10 mouse cellular contexts compared by ENCODE assay signal in the genomic region with DNA sequence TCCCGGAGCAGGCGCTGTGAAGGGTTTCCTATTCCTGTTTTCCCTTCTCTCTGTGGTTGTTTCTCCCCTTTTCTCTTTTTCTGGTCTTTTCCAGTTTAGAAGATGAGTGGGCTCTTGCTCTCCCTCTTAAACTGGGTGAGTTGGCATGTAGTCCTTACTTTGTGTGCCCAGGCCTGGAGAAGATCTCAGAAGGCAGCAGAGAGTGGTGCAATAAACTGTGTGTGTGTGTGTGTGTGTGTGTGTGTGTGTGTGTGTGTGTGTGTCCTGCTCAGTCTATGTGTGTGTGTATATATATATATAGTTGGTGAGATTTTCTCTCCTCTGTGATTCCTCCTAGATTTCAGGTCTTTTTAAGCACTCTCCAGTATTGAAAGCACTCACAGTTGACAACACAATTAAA. TPM values are rescaled to one million over a fixed set of nuclear protein-coding genes. Genes with fewer than 3 reads are reported as not detected.
DNase-seq lines count a peak whose midpoint lies in the region; ATAC-seq lines count a peak whose summit lies in the region.
"Had no signal": no experiment of that assay in that cellular context is flagged by ENCODE, and none has a peak within 500 bp of the region (broad histone marks: within the 10 kb centered on the region; RNA-seq: fewer than 3 reads in every experiment).

No protein-coding gene starts in this region.

- peak overlapping the region; percentile 69 for H3K4me3 ChIP-seq in heart, embryonic 16.5 days (ENCODE audit: low read length)
- H3K4me3 ChIP-seq in embryonic facial prominence, embryonic 11.5 days (ENCODE audit: low read depth, low read length), result peak overlapping the region; percentile 51
- peak overlapping the region; percentile 83 for H3K4me3 ChIP-seq in hindbrain, embryonic 14.5 days (replicated peaks; ENCODE audit: low read length)
- peak overlapping the region; percentile 88 for H3K4me3 ChIP-seq in midbrain, embryonic 13.5 days (replicated peaks)

- ATAC-seq in heart, embryonic 16.5 days (replicated peaks; ENCODE audit: extremely low read depth, insufficient read depth, low FRiP score), result no peak
- peak; percentile 27; the same call in 1 of the 2 replicates for ATAC-seq in embryonic facial prominence, embryonic 11.5 days (replicated peaks; ENCODE audit: insufficient number of reproducible peaks, low FRiP score, low TSS enrichment, low read depth)
- peak; percentile 51 for ATAC-seq in hindbrain, embryonic 14.5 days (ENCODE audit: low FRiP score)
- peak; percentile 47 for ATAC-seq in midbrain, embryonic 13.5 days

- 0% methylated on average over 2 of the region's 2 CpGs for WGBS in heart, embryonic 16.5 days
- WGBS in embryonic facial prominence, embryonic 11.5 days, result 0% methylated on average over 1 of the region's 2 CpGs
- WGBS in hindbrain, embryonic 14.5 days, result 0% methylated on average over 2 of the region's 2 CpGs
- 5% methylated on average over 2 of the region's 2 CpGs for WGBS in midbrain, embryonic 13.5 days

- no peak for DNase-seq in heart, postnatal 25 days (ENCODE audit: low spot score)
- DNase-seq in embryonic facial prominence, embryonic 11.5 days (ENCODE audit: low spot score), result no peak
- peak; percentile 32 for DNase-seq in hindbrain, embryonic 14.5 days (ENCODE audit: low spot score)
- DNase-seq in adrenal gland, postnatal 14 days, result no peak
- no peak for DNase-seq in adrenal gland, postnatal 4 days (ENCODE audit: low spot score in 2 of 2)
- no peak for DNase-seq in urinary bladder, postnatal 14 days (ENCODE audit: low spot score)

- H3K9me3 ChIP-seq in heart, embryonic 16.5 days (replicated peaks; ENCODE audit: control insufficient read depth, low read length), result no peaks in the 10 kb centered on the region
- H3K9me3 ChIP-seq in embryonic facial prominence, embryonic 11.5 days (replicated peaks; ENCODE audit: control insufficient read depth, low read length), result no peaks in the 10 kb centered on the region
- H3K9me3 ChIP-seq in hindbrain, embryonic 14.5 days (ENCODE audit: control insufficient read depth, low read length), result no peaks in the 10 kb centered on the region
- no peaks in the 10 kb centered on the region for H3K9me3 ChIP-seq in midbrain, embryonic 13.5 days

- no peaks in the 10 kb centered on the region for H3K36me3 ChIP-seq in heart, embryonic 16.5 days (ENCODE audit: control insufficient read depth, insufficient read depth)
- H3K36me3 ChIP-seq in embryonic facial prominence, embryonic 11.5 days (replicated peaks; ENCODE audit: control insufficient read depth, insufficient read depth, low read depth, low read length), result no peaks in the 10 kb centered on the region
- no peaks in the 10 kb centered on the region for H3K36me3 ChIP-seq in hindbrain, embryonic 14.5 days (replicated peaks; ENCODE audit: control insufficient read depth, insufficient read depth)
- H3K36me3 ChIP-seq in midbrain, embryonic 13.5 days, result no peaks in the 10 kb centered on the region
- H3K36me3 ChIP-seq: G1E had no signal

- no peak overlapping the region for H3K27ac ChIP-seq in heart, embryonic 16.5 days (ENCODE audit: low read length)
- H3K27ac ChIP-seq in embryonic facial prominence, embryonic 11.5 days (replicated peaks; ENCODE audit: low read depth, low read length), result no peak overlapping the region
- peak overlapping the region; percentile 57 for H3K27ac ChIP-seq in hindbrain, embryonic 14.5 days
- peak overlapping the region; percentile 59 for H3K27ac ChIP-seq in midbrain, embryonic 13.5 days

- intact Hi-C loops in heart, postnatal 25 days (cut with DNase I), result no loop called here

- peaks cover 28% of the 10 kb centered on the region for H3K27me3 ChIP-seq in heart, embryonic 16.5 days (ENCODE audit: control insufficient read depth, insufficient read depth, low read length)
- peaks cover 13% of the 10 kb centered on the region for H3K27me3 ChIP-seq in embryonic facial prominence, embryonic 11.5 days (ENCODE audit: control insufficient read depth, insufficient read depth, low read length)
- peaks cover 7% of the 10 kb centered on the region for H3K27me3 ChIP-seq in hindbrain, embryonic 14.5 days (ENCODE audit: control insufficient read depth, insufficient read depth, low read length)
- H3K27me3 ChIP-seq in midbrain, embryonic 13.5 days, result peaks cover 5% of the 10 kb centered on the region; the same call in 1 of the 2 replicates

- H3K4me1 ChIP-seq in heart, embryonic 16.5 days (ENCODE audit: control insufficient read depth, insufficient read depth, low read length), result peaks cover 3% of the 10 kb centered on the region; the same call in 1 of the 2 replicates
- no peaks in the 10 kb centered on the region for H3K4me1 ChIP-seq in embryonic facial prominence, embryonic 11.5 days (ENCODE audit: control insufficient read depth, insufficient read depth, low read length)
- no peaks in the 10 kb centered on the region for H3K4me1 ChIP-seq in hindbrain, embryonic 14.5 days (replicated peaks; ENCODE audit: control insufficient read depth, insufficient read depth, low read length)
- peaks cover 22% of the 10 kb centered on the region for H3K4me1 ChIP-seq in midbrain, embryonic 13.5 days (replicated peaks)

- peak overlapping the region; percentile 61; the same call in 1 of the 2 replicates for H3K9ac ChIP-seq in heart, embryonic 16.5 days (ENCODE audit: low read length)
- H3K9ac ChIP-seq in embryonic facial prominence, embryonic 11.5 days (replicated peaks; ENCODE audit: low read length), result peak overlapping the region; percentile 59
- peak overlapping the region; percentile 76 for H3K9ac ChIP-seq in hindbrain, embryonic 14.5 days
- peak overlapping the region; percentile 82 for H3K9ac ChIP-seq in midbrain, embryonic 13.5 days (replicated peaks)

- H3K4me2 ChIP-seq in heart, embryonic 16.5 days (ENCODE audit: low read depth, low read length), result peak overlapping the region; percentile 99
- peak overlapping the region; percentile 98 for H3K4me2 ChIP-seq in embryonic facial prominence, embryonic 11.5 days (ENCODE audit: low read depth, low read length)
- H3K4me2 ChIP-seq in hindbrain, embryonic 14.5 days (replicated peaks), result peak overlapping the region; percentile 97
- peak overlapping the region; percentile 96 for H3K4me2 ChIP-seq in midbrain, embryonic 13.5 days (replicated peaks)

RNA-seq across cellular contexts. Expression of a gene that starts 0.5 kb away (rescaled TPM):
- 0.43 and 0.60 TPM in 2 replicates for polyA plus RNA-seq in heart, embryonic 16.5 days (2015; fragmentation: Nextera tagmentation; extraction: Ambion mirVana)
- under 1 TPM; 0.16 to 0.25 TPM for total RNA-seq in heart, postnatal 25 days (2021)
- 1.8 and 1.9 TPM in 2 replicates for polyA plus RNA-seq in embryonic facial prominence, embryonic 11.5 days (2014; fragmentation: Nextera tagmentation; extraction: Ambion mirVana)
- polyA plus RNA-seq in hindbrain, embryonic 14.5 days (2014; fragmentation: Nextera tagmentation; extraction: Ambion mirVana), result 16.8 and 18.4 TPM in 2 replicates
- 10.1 and 10.5 TPM in 2 replicates for polyA plus RNA-seq in midbrain, embryonic 13.5 days (2015; fragmentation: Nextera tagmentation; extraction: Ambion mirVana)
- total RNA-seq in adrenal gland, postnatal 14 days (2021), result 0.96 and 1.3 TPM in 2 replicates
- total RNA-seq in adrenal gland, postnatal 4 days (2021), result 1 to 10 TPM; 2.4 to 2.7 TPM
- total RNA-seq: hematopoietic stem cell, adult 5-6 weeks had no signal
- polyA plus RNA-seq: G1E had no signal

Comparison
In these comparisons a context has a peak if more than half of its experiments do, and no peak if none do; other contexts are left out.
1. H3K27ac ChIP-seq: peak in hindbrain, embryonic 14.5 days (single experiment) and midbrain, embryonic 13.5 days (single experiment); none in heart, embryonic 16.5 days (single experiment) and embryonic facial prominence, embryonic 11.5 days (single experiment).
2. Peak in every context shown above with its lines, with median percentiles within 50 percentile points of each other: H3K4me2 ChIP-seq, H3K4me3 ChIP-seq and H3K9ac ChIP-seq.